Mouse (Mus musculus) intestine, embryonic 14.5 days (tissue): Measurements from ENCODE around the gene Ttll3. TPM values are rescaled to one million over a fixed set of nuclear protein-coding genes. Genes with fewer than 3 reads are reported as not detected.

ENCODE experiments used
- ATAC-seq: fragments of 200-750 bp; cut with Nextera tagmentation; replicated peaks from 2 replicates; pipeline ENCODE4 v1.8.0; 2017; ENCODE audit warnings: low read depth, moderate number of reproducible peaks, moderate TSS enrichment, moderate library complexity; ENCODE audit not compliant: low FRiP score, low TSS enrichment
- DNase-seq: peaks from one replicate; pipeline ENCODE4 v3.0.0-alpha.2; 2018; ENCODE audit warnings: low spot score
- H3K27ac ChIP-seq: fragments of 300-500 bp; sonication (generic); 2 replicates; pipeline ENCODE4 v1.5.1; 2014; ENCODE audit warnings: low read depth, mild to moderate bottlenecking, control low read depth
- H3K27me3 ChIP-seq: fragments of 300-500 bp; sonication (generic); replicated peaks from 2 replicates; pipeline ENCODE4 v1.6.1; 2014; ENCODE audit warnings: low read length, control low read depth; ENCODE audit not compliant: control insufficient read depth, insufficient read depth
- H3K36me3 ChIP-seq: fragments of 300-500 bp; sonication (generic); 2 replicates; pipeline ENCODE4 v1.6.1; 2014; ENCODE audit warnings: low read length, control low read depth; ENCODE audit not compliant: control insufficient read depth, insufficient read depth
- H3K4me1 ChIP-seq: fragments of 300-500 bp; sonication (generic); replicated peaks from 2 replicates; pipeline ENCODE4 v1.6.1; 2014; ENCODE audit warnings: low read length, control low read depth, mixed read lengths; ENCODE audit not compliant: control insufficient read depth, insufficient read depth
- H3K4me2 ChIP-seq: fragments of 300-500 bp; sonication (generic); 2 replicates; pipeline ENCODE4 v1.6.1; 2014; ENCODE audit warnings: low read length
- H3K4me3 ChIP-seq: fragments of 300-500 bp; sonication (generic); 2 replicates; pipeline ENCODE4 v1.5.1; 2014; ENCODE audit warnings: low read depth, low read length, control low read depth, mixed read lengths
- H3K9ac ChIP-seq: fragments of 300-500 bp; sonication (generic); 2 replicates; pipeline ENCODE4 v1.6.1; 2014; ENCODE audit warnings: mild to moderate bottlenecking, low read length
- H3K9me3 ChIP-seq: fragments of 300-500 bp; sonication (generic); 2 replicates; pipeline ENCODE4 v1.6.1; 2016; ENCODE audit warnings: low read length, control low read depth; ENCODE audit not compliant: control insufficient read depth
- WGBS: fragments of 180-500 bp; shearing (Covaris S2); extraction: QIAGEN DNeasy Blood & Tissue Kit; methylation state at CpG from one replicate; pipeline ENCODE4 v1.1.7; 2014; 5-methylcytosine and 5-hydroxymethylcytosine counted together
- polyA plus RNA-seq: library from polyadenylated mRNA; unstranded; fragments of >200 nt; fragmentation: Nextera tagmentation; extraction: Ambion mirVana; gene quantifications from 2 replicates; pipeline ENCODE4 v1.2.1, GENCODE M21; 2014

Ttll3 gene
- polyA plus RNA-seq, 1 experiment from 2014 or later = 2.5 TPM

DNA sequence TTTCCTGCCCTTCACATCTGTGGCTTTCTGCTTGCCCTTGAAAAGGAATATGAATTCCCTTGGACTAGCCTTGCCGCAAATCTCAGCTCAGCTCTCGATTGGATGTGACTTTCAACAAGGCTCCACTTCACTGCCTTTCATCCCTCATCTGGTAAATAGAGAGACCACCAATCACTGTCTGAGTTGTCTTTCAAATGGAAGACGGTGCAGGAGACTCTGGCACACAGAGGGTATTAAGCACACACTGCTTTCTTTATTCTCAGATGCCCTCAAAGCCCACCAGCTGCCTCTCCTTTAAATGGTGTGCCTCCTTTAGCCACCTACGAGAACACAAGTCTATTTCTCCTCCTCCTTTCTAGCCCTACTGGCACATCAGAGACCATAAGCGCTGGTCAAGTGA is 20.5 kb upstream of the Ttll3 start:
- DNase-seq (no peak), ATAC-seq (no peak)
- H3K4me3 ChIP-seq = no peak overlapping the region
- no peaks in the 10 kb centered on the region for H3K4me1 ChIP-seq
- H3K9me3 ChIP-seq = no peaks in the 10 kb centered on the region
- H3K4me2 ChIP-seq = no peak overlapping the region
- 83% methylated on average over 5 of the region's 5 CpGs for WGBS
- no peak overlapping the region for H3K9ac ChIP-seq
- H3K27me3 ChIP-seq = no peaks in the 10 kb centered on the region
- peaks cover 70% of the 10 kb centered on the region for H3K36me3 ChIP-seq
- no peak overlapping the region for H3K27ac ChIP-seq

GRCm38 (mm10) chr6:113370194-113370929 is 18.7 kb upstream of the Ttll3 start:
- no peak overlapping the region for H3K9ac ChIP-seq
- 94% methylated on average over 20 of the region's 20 CpGs for WGBS
- ATAC-seq = no peak
- no peaks in the 10 kb centered on the region for H3K9me3 ChIP-seq
- H3K27me3 ChIP-seq = no peaks in the 10 kb centered on the region
- H3K4me2 ChIP-seq = no peak overlapping the region
- no peaks in the 10 kb centered on the region for H3K4me1 ChIP-seq
- no peak overlapping the region for H3K4me3 ChIP-seq
- no peak for DNase-seq
- H3K36me3 ChIP-seq = peaks cover 88% of the 10 kb centered on the region
- no peak overlapping the region for H3K27ac ChIP-seq

DNA sequence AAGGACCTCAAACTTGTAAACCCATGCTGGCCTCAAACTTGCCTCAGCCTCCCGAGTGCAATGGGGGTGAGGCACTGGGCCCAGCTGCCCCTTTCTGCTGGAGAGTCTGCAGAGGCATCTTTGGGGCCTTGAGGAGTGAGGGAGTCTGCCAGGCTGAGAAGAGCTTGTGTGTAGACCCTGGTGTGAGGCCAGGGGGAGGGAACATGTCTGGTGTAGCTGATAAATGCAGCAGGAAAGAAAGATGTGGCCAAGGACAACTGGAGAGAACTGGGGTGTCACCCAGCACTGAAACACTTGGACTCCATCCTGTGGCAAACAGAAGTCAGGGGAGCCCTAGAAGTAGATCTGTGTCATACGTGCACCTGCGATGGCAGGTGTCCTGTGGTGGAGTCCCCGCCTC is 15.6 kb upstream of the Ttll3 start:
- Histone ChIP-seq H3K9ac (no peak overlapping the region), H3K9me3 (no peaks in the 10 kb centered on the region), H3K4me2 (no peak overlapping the region), H3K4me3 (no peak overlapping the region), H3K4me1 (no peaks in the 10 kb centered on the region; the same call in 1 of the 2 replicates), H3K27me3 (no peaks in the 10 kb centered on the region), H3K36me3 (peaks cover 71% of the 10 kb centered on the region), H3K27ac (no peak overlapping the region)
- no peak for DNase-seq
- WGBS = 90% methylated on average over 4 of the region's 4 CpGs
- no peak for ATAC-seq

GRCm38 (mm10) chr6:113377172-113377495 is 11.9 kb upstream of the Ttll3 start:
- no peaks in the 10 kb centered on the region for H3K9me3 ChIP-seq
- peak overlapping the region; percentile 94 for H3K9ac ChIP-seq
- WGBS = 8% methylated on average over 7 of the region's 7 CpGs
- peaks cover 56% of the 10 kb centered on the region for H3K36me3 ChIP-seq
- H3K4me1 ChIP-seq = peaks cover 10% of the 10 kb centered on the region
- H3K27me3 ChIP-seq = no peaks in the 10 kb centered on the region
- ATAC-seq = no peak
- H3K27ac ChIP-seq = peak overlapping the region; percentile 97
- peak overlapping the region; percentile 98 for H3K4me2 ChIP-seq
- no peak for DNase-seq
- H3K4me3 ChIP-seq = peak overlapping the region; percentile 68

- H3K27ac ChIP-seq = peak within 1 kb of the TSS; percentile 97
- DNase-seq (peak; percentile 99), ATAC-seq (peak; percentile 98)
- peaks cover 10% of the 10 kb centered on the region for H3K4me1 ChIP-seq
- peak within 1 kb of the TSS; percentile 94 for H3K9ac ChIP-seq
- peak within 1 kb of the TSS; percentile 98 for H3K4me2 ChIP-seq
- no peaks in the 10 kb centered on the region for H3K9me3 ChIP-seq
- peaks cover 56% of the 10 kb centered on the region for H3K36me3 ChIP-seq
- 1% methylated on average over 61 of the region's 61 CpGs for WGBS
- peak within 1 kb of the TSS; percentile 68 for H3K4me3 ChIP-seq
- no peaks in the 10 kb centered on the region for H3K27me3 ChIP-seq
These were observed 11.3 kb upstream of the Ttll3 start, which contains the start of the genes Tada3 and Arpc4 for GRCm38 (mm10) chr6:113377496-113378385. TSS of gene Tada3 (minus strand) at chr6:113377883. TSS of gene Arpc4 (plus strand) at chr6:113378115.

DNA sequence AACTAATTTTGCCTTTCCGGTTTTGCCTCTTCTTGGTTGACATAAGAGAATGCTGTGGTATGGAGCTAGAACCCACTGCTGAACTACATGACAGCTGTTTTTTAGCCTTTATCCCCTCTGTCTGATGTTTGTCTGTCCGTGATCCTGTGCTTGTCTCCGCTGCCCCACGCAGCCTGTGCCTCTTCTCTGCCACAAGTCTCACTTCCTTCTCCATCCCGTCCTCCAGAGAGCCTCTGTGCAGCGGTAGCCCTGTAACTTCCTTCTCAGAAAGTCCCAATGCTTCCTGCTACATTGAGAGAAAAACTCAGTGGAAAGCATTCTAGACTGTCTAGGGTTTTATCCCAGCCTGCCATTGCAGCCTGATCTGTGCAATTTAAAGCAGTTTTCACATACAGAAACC is 9.8 kb upstream of the Ttll3 start:
- H3K4me3 ChIP-seq = peak overlapping the region; percentile 68
- WGBS = 79% methylated on average over 6 of the region's 6 CpGs
- no peak overlapping the region for H3K27ac ChIP-seq
- no peaks in the 10 kb centered on the region for H3K9me3 ChIP-seq
- peaks cover 56% of the 10 kb centered on the region for H3K36me3 ChIP-seq
- peaks cover 10% of the 10 kb centered on the region for H3K4me1 ChIP-seq
- ATAC-seq = no peak
- no peaks in the 10 kb centered on the region for H3K27me3 ChIP-seq
- no peak for DNase-seq
- peak overlapping the region; percentile 98 for H3K4me2 ChIP-seq
- peak overlapping the region; percentile 94 for H3K9ac ChIP-seq

DNA sequence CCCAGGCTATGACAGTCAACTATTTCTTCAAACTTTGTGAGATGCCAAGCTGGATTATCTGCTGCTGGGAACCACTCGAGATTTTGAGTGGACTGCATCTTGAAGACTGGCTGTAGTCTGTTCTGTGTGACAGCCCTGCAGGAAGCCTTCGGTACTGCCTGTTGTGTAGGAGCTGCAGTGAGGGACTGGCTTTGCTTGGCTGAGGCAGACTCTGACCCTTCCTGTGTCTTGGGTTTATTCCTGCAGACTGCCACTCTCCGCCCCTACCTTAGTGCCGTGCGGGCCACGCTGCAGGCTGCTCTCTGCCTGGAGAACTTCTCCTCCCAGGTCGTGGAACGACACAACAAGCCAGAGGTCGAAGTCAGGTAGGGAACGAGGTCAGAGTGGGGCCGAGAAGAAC is 8.6 kb upstream of the Ttll3 start:
- DNase-seq = no peak
- 90% methylated on average over 11 of the region's 11 CpGs for WGBS
- no peak overlapping the region for H3K9ac ChIP-seq
- peaks cover 10% of the 10 kb centered on the region for H3K4me1 ChIP-seq
- H3K9me3 ChIP-seq = no peaks in the 10 kb centered on the region
- no peak overlapping the region for H3K4me2 ChIP-seq
- H3K27ac ChIP-seq = no peak overlapping the region
- H3K4me3 ChIP-seq = no peak overlapping the region
- no peaks in the 10 kb centered on the region for H3K27me3 ChIP-seq
- ATAC-seq = no peak
- peaks cover 56% of the 10 kb centered on the region for H3K36me3 ChIP-seq

DNA sequence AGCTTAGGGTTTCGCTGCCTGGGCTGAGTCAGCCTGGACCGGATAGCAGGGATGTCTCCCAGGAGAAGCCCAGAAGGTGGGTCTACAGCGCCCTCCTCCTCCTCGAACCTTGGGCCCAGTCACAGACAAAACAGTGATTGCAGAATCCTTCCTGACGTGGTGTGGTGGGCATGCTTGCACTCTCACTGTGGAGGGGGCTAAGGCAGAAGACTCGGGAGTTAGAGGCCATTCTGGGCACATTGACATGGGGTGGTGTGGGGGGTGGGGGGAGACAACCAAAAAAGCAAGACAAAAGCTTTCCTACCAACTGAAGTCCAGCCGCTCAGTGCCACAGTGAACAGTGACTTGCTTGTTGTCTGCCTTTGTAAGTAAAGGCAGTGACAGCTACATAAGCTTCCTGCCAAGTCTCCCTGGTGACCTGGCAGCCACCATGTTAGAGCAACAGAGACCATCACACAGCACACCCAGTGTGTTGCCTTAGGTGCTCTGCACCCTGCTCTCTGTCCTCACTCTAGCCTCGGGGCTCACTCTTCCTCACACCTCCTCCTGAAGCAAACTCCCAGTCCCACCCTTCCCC is 4.6 kb upstream of the Ttll3 start:
- WGBS = 93% methylated on average over 8 of the region's 8 CpGs

More for the DNA sequence above, 4.6 kb upstream of the Ttll3 start:
- H3K4me2 ChIP-seq = no peak overlapping the region
- H3K4me1 ChIP-seq = peaks cover 2% of the 10 kb centered on the region
- no peak overlapping the region for H3K4me3 ChIP-seq
- H3K27ac ChIP-seq = no peak overlapping the region
- peaks cover 92% of the 10 kb centered on the region for H3K36me3 ChIP-seq
- ATAC-seq (no peak), DNase-seq (no peak)
- H3K27me3 ChIP-seq = no peaks in the 10 kb centered on the region
- H3K9me3 ChIP-seq = no peaks in the 10 kb centered on the region
- no peak overlapping the region for H3K9ac ChIP-seq
